Mouse (Mus musculus) lung, adult 2 months (tissue): ENCODE measurements around the gene Rbfox2. TPM values are rescaled to one million over a fixed set of nuclear protein-coding genes. Genes with fewer than 3 reads are reported as not detected.

Experiments used
- DNase-seq: peaks from one replicate; pipeline ENCODE4 v3.0.0; 2022
- H3K4me1 ChIP-seq: fragments of 200-500 bp; 2 replicates; pipeline ENCODE4 v1.6.1; 2011; ENCODE audit warnings: low read length; ENCODE audit not compliant: control insufficient read depth, insufficient read depth
- H3K4me3 ChIP-seq: fragments of 200-500 bp; replicated peaks from 2 replicates; pipeline ENCODE3; 2011; ENCODE audit warnings: low read depth, mild to moderate bottlenecking, control low read depth, low read length; ENCODE audit errors: extremely low read depth
- CTCF ChIP-seq: fragments of 200-500 bp; IDR thresholded peaks from 2 replicates; pipeline ENCODE4 v1.5.1; 2011; ENCODE audit warnings: mild to moderate bottlenecking, low read length, control low read depth; ENCODE audit not compliant: insufficient read depth
- POLR2A ChIP-seq: fragments of 200-500 bp; IDR thresholded peaks from 2 replicates; pipeline ENCODE4 v1.6.1; 2011; ENCODE audit warnings: low read depth, mild to moderate bottlenecking, control low read depth, low read length, borderline replicate concordance; ENCODE audit errors: extremely low read depth
- WGBS: fragments of 180-500 bp; shearing (Covaris S2); methylation state at CpG from one replicate; pipeline ENCODE4 v1.1.7; 2018; 5-methylcytosine and 5-hydroxymethylcytosine counted together
- polyA plus RNA-seq: library from polyadenylated mRNA; depleted of rRNA; stranded (reverse); fragments of >200 nt; gene quantifications from 2 replicates; pipeline ENCODE4 v1.2.3, GENCODE M21; 2012

Rbfox2 gene
- polyA plus RNA-seq, 1 experiment = 72.0 TPM

- Histone ChIP-seq H3K4me3 (no peak overlapping the region), H3K4me1 (peaks cover 10% of the 10 kb centered on the region)
- 80% methylated on average over 4 of the region's 4 CpGs for WGBS
- TF ChIP-seq CTCF (no peak), POLR2A (no peak)
- no peak for DNase-seq
Measured at GRCm38 (mm10) chr15:77307767-77308495, 1.1 kb upstream of the Rbfox2 start.

- DNase-seq = peak; percentile 52
- H3K4me3 ChIP-seq = peak overlapping the region; percentile 71
- under 1% methylated on average over 54 of the region's 54 CpGs for WGBS
- H3K4me1 ChIP-seq = peaks cover 16% of the 10 kb centered on the region
- TF ChIP-seq CTCF (no peak), POLR2A (no peak)
Measured at GRCm38 (mm10) chr15:77305852-77306546, 805 bp downstream of the Rbfox2 start.

GRCm38 (mm10) chr15:77304960-77305359 is 1.8 kb downstream of the Rbfox2 start:
- Histone ChIP-seq H3K4me3 (peak overlapping the region; percentile 0), H3K4me1 (peaks cover 24% of the 10 kb centered on the region)
- TF ChIP-seq CTCF (no peak), POLR2A (peak; percentile 49; the same call in 1 of the 2 replicates)
- 11% methylated on average over 3 of the region's 3 CpGs for WGBS
- DNase-seq = no peak

GRCm38 (mm10) chr15:77301122-77301521 is 5.7 kb downstream of the Rbfox2 start:
- no peak for TF ChIP-seq POLR2A
- TF ChIP-seq CTCF = no peak
- no peak for DNase-seq
- no peak overlapping the region for H3K4me3 ChIP-seq
- 64% methylated on average over 6 of the region's 6 CpGs for WGBS
- peaks cover 31% of the 10 kb centered on the region for H3K4me1 ChIP-seq

- no peak overlapping the region for H3K4me3 ChIP-seq
- WGBS = 77% methylated on average over 3 of the region's 3 CpGs
- H3K4me1 ChIP-seq = peaks cover 30% of the 10 kb centered on the region
- no peak for DNase-seq
- no peak for TF ChIP-seq POLR2A
- TF ChIP-seq CTCF = no peak
Measured at GRCm38 (mm10) chr15:77298564-77298963, 8.2 kb downstream of the Rbfox2 start.

- 68% methylated on average over 2 of the region's 2 CpGs for WGBS
- TF ChIP-seq CTCF (no peak), POLR2A (no peak)
Measured at GRCm38 (mm10) chr15:77296635-77297034, 10.2 kb downstream of the Rbfox2 start.

GRCm38 (mm10) chr15:77293493-77293892 is 13.3 kb downstream of the Rbfox2 start:
- H3K4me3 ChIP-seq = no peak overlapping the region
- WGBS = 47% methylated on average over 3 of the region's 3 CpGs
- TF ChIP-seq CTCF = no peak
- H3K4me1 ChIP-seq = peaks cover 14% of the 10 kb centered on the region
- DNase-seq = no peak

More at GRCm38 (mm10) chr15:77296635-77297034, 10.2 kb downstream of the Rbfox2 start:
- DNase-seq = no peak
- H3K4me3 ChIP-seq = no peak overlapping the region
- peaks cover 32% of the 10 kb centered on the region for H3K4me1 ChIP-seq

GRCm38 (mm10) chr15:77292381-77292780 is 14.4 kb downstream of the Rbfox2 start:
- WGBS = 73% methylated on average over 6 of the region's 6 CpGs
- no peak for DNase-seq
- no peak overlapping the region for H3K4me3 ChIP-seq
- no peak for TF ChIP-seq POLR2A
- TF ChIP-seq CTCF = no peak
- H3K4me1 ChIP-seq = peaks cover 14% of the 10 kb centered on the region

GRCm38 (mm10) chr15:77291471-77291870 is 15.3 kb downstream of the Rbfox2 start:
- no peak overlapping the region for H3K4me3 ChIP-seq
- peaks cover 16% of the 10 kb centered on the region for H3K4me1 ChIP-seq
- TF ChIP-seq POLR2A (no peak), CTCF (no peak)
- 61% methylated on average over 7 of the region's 7 CpGs for WGBS
- no peak for DNase-seq

GRCm38 (mm10) chr15:77290352-77290751 is 16.5 kb downstream of the Rbfox2 start:
- H3K4me1 ChIP-seq = peaks cover 16% of the 10 kb centered on the region
- DNase-seq = no peak
- WGBS = 85% methylated on average over 2 of the region's 2 CpGs
- H3K4me3 ChIP-seq = no peak overlapping the region
- TF ChIP-seq POLR2A = no peak
